Mouse (Mus musculus) spleen, postnatal 10 days (tissue): Measurements from ENCODE around the gene Nipal3.

Source experiments
- DNase-seq, 2 experiments: peaks; one replicate each; pipeline ENCODE4 v3.0.0; 2021 to 2022; ENCODE audit warnings: low spot score in 2 of 2

Nipal3 gene

GRCm38 (mm10) chr4:135433443-135434394 is 61.1 kb downstream of the Nipal3 start, which contains the start of gene Rcan3:
TSS of gene Rcan3 (minus strand) at chr4:135433853.
- DNase-seq: peak; percentile 74 to 91

GRCm38 (mm10) chr4:135433086-135433442 is 61.8 kb downstream of the Nipal3 start:
- no peak for DNase-seq

GRCm38 (mm10) chr4:135429990-135430760 is 64.7 kb downstream of the Nipal3 start:
- no peak for DNase-seq

- no peak for DNase-seq
Measured at GRCm38 (mm10) chr4:135429383-135429782, 65.5 kb downstream of the Nipal3 start.

- no peak for DNase-seq
Measured at GRCm38 (mm10) chr4:135426587-135426986, 68.3 kb downstream of the Nipal3 start.

- DNase-seq: no peak
Measured at GRCm38 (mm10) chr4:135425625-135426024, 69.2 kb downstream of the Nipal3 start.

GRCm38 (mm10) chr4:135420961-135421360 is 73.9 kb downstream of the Nipal3 start:
- DNase-seq: no peak

GRCm38 (mm10) chr4:135420416-135420815 is 74.4 kb downstream of the Nipal3 start:
- no peak for DNase-seq

- no peak for DNase-seq
Measured at GRCm38 (mm10) chr4:135419996-135420395, 74.8 kb downstream of the Nipal3 start.

- no peak for DNase-seq
Measured at GRCm38 (mm10) chr4:135416367-135416766, 78.5 kb downstream of the Nipal3 start.

GRCm38 (mm10) chr4:135413491-135413890 is 81.3 kb downstream of the Nipal3 start:
- DNase-seq: no peak

- DNase-seq: peak; percentile 56 to 84
Measured at GRCm38 (mm10) chr4:135411633-135412032, 83.2 kb downstream of the Nipal3 start.

GRCm38 (mm10) chr4:135406180-135406579 is 88.7 kb downstream of the Nipal3 start:
- DNase-seq: peak in 1 of 2 experiments; percentile 45

- peak in 1 of 2 experiments; percentile 30 for DNase-seq
Measured at GRCm38 (mm10) chr4:135404916-135405315, 89.9 kb downstream of the Nipal3 start.

GRCm38 (mm10) chr4:135404048-135404447 is 90.8 kb downstream of the Nipal3 start:
- DNase-seq: no peak

GRCm38 (mm10) chr4:135401881-135402280 is 93.0 kb downstream of the Nipal3 start:
- DNase-seq: no peak

GRCm38 (mm10) chr4:135397991-135398390 is 96.8 kb downstream of the Nipal3 start, which contains the start of gene Ncmap:
TSS of gene Ncmap (minus strand) at chr4:135398227.
- no peak for DNase-seq

- no peak for DNase-seq
Measured at GRCm38 (mm10) chr4:135397551-135397950, 97.3 kb downstream of the Nipal3 start.

- no peak for DNase-seq
Measured at GRCm38 (mm10) chr4:135396303-135396702, 98.5 kb downstream of the Nipal3 start.
